Mouse (Mus musculus): Measurements from ENCODE around the gene Kansl2.

DNA sequence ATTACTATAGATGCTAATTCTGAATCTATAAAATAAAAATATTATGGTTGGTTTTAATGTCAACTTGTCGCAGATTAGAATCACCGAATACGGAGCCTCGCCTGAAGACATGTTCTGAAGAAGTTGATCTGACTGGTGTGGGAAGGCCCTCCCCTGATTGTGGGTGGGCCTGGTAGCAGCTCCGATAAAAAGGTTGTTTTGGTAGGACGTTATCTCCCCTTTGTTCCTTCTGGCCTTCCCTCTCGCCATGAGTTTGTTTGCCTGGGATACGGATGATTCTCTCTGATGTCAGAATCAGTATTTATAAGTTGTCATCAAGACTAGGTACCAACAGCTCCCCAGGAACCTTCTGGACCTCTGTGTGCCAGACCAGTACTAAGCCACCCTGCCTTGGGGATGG is 21.8 kb downstream of the Kansl2 start:
- TF ChIP-seq POLR2A (IDR thresholded peaks at IDR 0.05; ENCODE audit: borderline replicate concordance, extremely low read depth, low read depth, low read length) (no peak), CTCF (IDR thresholded peaks at IDR 0.05; ENCODE audit: insufficient read depth, low read length) (no peak)
